Mouse (Mus musculus): ENCODE data around the gene Dhdh.

DNA sequence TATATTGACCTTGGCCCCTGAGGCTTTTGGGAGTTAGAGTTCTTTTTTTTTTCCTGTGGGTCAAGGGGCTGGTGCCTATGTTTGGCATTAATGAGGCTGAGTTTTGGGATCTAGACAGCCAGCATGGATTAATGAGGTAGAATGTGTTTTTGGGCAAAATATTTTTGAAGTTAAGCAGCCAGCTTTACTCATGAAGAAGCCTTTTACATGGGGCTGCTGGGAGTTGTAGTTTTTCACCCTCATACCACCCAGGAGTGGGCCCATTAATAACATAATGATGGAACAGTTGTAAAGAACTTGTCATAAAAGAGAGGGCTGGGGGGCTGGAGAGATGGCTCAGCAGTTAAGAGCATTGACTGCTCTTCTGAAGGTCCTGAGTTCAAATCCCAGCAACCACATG is 42.0 kb downstream of the Dhdh start:
- TF ChIP-seq CTCF (IDR thresholded peaks at IDR 0.05; ENCODE audit: low read depth) (no peak), EP300 (IDR thresholded peaks at IDR 0.05; ENCODE audit: low read depth) (no peak)

All from liver, embryonic 14.5 days (tissue).